Mouse (Mus musculus) heart, postnatal 0 days (tissue): ENCODE results near the gene Pcnx. TPM values are rescaled to one million over a fixed set of nuclear protein-coding genes. Genes with fewer than 3 reads are reported as not detected.

Experiments used
- ATAC-seq: fragments of 200-750 bp; cut with Nextera tagmentation; 2 replicates; pipeline ENCODE4 v1.8.0; 2017; ENCODE audit warnings: low read depth, moderate number of reproducible peaks, moderate library complexity; ENCODE audit not compliant: insufficient read depth
- DNase-seq: peaks from one replicate; pipeline ENCODE4 v3.0.0-alpha.2; 2016; ENCODE audit warnings: low spot score
- H3K27ac ChIP-seq: fragments of 300-500 bp; sonication (generic); 2 replicates; pipeline ENCODE4 v1.5.1; 2014; ENCODE audit warnings: low read depth, mild to moderate bottlenecking
- H3K27me3 ChIP-seq: fragments of 300-500 bp; sonication (generic); 2 replicates; pipeline ENCODE4 v1.6.1; 2014; ENCODE audit warnings: low read length, mixed read lengths; ENCODE audit not compliant: control insufficient read depth, insufficient read depth
- H3K36me3 ChIP-seq: fragments of 300-500 bp; sonication (generic); replicated peaks from 2 replicates; pipeline ENCODE4 v1.6.1; 2014; ENCODE audit warnings: low read length, mixed read lengths; ENCODE audit not compliant: control insufficient read depth, insufficient read depth
- H3K4me1 ChIP-seq: fragments of 300-500 bp; sonication (generic); 2 replicates; pipeline ENCODE4 v1.6.1; 2014; ENCODE audit warnings: antibody characterized with exemption; ENCODE audit not compliant: control insufficient read depth, insufficient read depth
- H3K4me2 ChIP-seq: fragments of 300-500 bp; sonication (generic); 2 replicates; pipeline ENCODE4 v1.6.1; 2014; ENCODE audit warnings: low read depth, mild to moderate bottlenecking, low read length, moderate library complexity
- H3K4me3 ChIP-seq: fragments of 300-500 bp; sonication (generic); 2 replicates; pipeline ENCODE4 v1.5.1; 2014; ENCODE audit warnings: low read depth, low read length
- H3K9ac ChIP-seq: fragments of 300-500 bp; sonication (generic); replicated peaks from 2 replicates; pipeline ENCODE4 v1.6.1; 2014; ENCODE audit warnings: low read depth, low read length, mixed read lengths
- H3K9me3 ChIP-seq: fragments of 300-500 bp; sonication (generic); replicated peaks from 2 replicates; pipeline ENCODE4 v1.6.1; 2016; ENCODE audit warnings: low read length; ENCODE audit not compliant: control insufficient read depth
- CTCF ChIP-seq: IDR thresholded peaks from 2 replicates; pipeline ENCODE4 v1.5.1; 2016; ENCODE audit warnings: antibody characterized with exemption, control low read depth, low read depth
- EP300 ChIP-seq: IDR thresholded peaks from 2 replicates; pipeline ENCODE4 v1.6.1; 2016; ENCODE audit warnings: antibody characterized with exemption, low read depth
- WGBS: fragments of 180-500 bp; shearing (Covaris S2); extraction: QIAGEN DNeasy Blood & Tissue Kit; methylation state at CpG from one replicate; pipeline ENCODE4 v1.1.7; 2014; 5-methylcytosine and 5-hydroxymethylcytosine counted together
- polyA plus RNA-seq: library from polyadenylated mRNA; unstranded; fragments of >200 nt; fragmentation: Nextera tagmentation; extraction: Ambion mirVana; gene quantifications from 2 replicates; pipeline ENCODE4 v1.2.1, GENCODE M21; 2015
- total RNA-seq: library from RNA; depleted of rRNA; stranded (reverse); fragments of >200 nt; gene quantifications from 2 replicates; pipeline ENCODE4 v1.2.3, GENCODE M21; 2014; ENCODE audit warnings: low replicate concordance

The Pcnx gene
- total and polyA plus RNA-seq, 2 experiments from 2014 or later: 9.3 to 37.4 TPM

DNA sequence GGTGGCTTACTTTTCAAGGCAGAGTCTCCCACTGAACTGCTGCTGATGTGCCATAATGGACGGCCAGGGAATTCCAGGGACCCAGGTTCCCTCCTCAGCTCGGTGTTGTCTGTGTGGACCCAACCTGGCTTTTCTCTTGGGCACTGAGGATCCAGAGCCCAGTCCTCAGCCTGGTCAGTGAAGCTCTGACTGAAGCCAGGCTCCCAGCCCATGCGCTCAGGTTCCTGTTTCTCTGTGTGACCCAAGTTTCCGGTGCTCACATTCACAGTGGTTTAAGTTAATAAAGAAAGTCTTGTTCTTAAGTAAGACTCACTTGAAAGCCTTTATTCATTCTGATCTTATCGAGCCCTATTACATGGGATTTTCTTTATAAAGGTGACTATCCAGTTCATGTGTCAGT, 74.7 kb downstream of the Pcnx start:
- H3K4me1 ChIP-seq: peaks cover 4% of the 10 kb centered on the region
- WGBS: 89% methylated on average over 5 of the region's 5 CpGs
- no peaks in the 10 kb centered on the region for H3K9me3 ChIP-seq
- H3K4me2 ChIP-seq: no peak overlapping the region
- H3K27me3 ChIP-seq: no peaks in the 10 kb centered on the region
- no peak for ATAC-seq
- no peak for TF ChIP-seq EP300
- no peak for TF ChIP-seq CTCF
- peaks cover 14% of the 10 kb centered on the region for H3K36me3 ChIP-seq
- H3K9ac ChIP-seq: no peak overlapping the region
- H3K4me3 ChIP-seq: no peak overlapping the region
- no peak for DNase-seq
- no peak overlapping the region for H3K27ac ChIP-seq

DNA sequence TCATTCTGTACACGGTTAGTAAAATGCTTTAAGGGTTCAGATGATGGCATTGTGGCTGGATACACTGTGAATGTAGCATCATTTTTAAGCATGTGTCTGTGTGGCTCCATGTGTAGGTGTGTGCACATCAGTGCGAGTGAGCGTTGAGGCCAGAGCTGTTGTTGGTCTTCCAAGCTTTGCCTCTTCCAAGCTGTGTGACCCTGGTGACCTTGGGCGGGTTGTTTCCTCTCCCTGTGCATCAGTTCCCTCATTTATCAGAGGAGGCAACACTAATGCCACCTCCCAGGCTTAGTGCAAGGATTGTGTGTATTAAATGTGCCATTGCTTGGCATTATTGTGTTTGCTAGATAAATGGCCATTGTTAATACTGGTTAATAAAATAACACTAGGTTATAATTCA, 76.2 kb downstream of the Pcnx start:
- ATAC-seq: no peak
- no peak overlapping the region for H3K4me3 ChIP-seq
- H3K4me1 ChIP-seq: peaks cover 4% of the 10 kb centered on the region
- H3K9ac ChIP-seq: no peak overlapping the region
- no peak overlapping the region for H3K27ac ChIP-seq
- peaks cover 19% of the 10 kb centered on the region for H3K36me3 ChIP-seq
- no peaks in the 10 kb centered on the region for H3K27me3 ChIP-seq
- TF ChIP-seq EP300: no peak
- TF ChIP-seq CTCF: no peak
- no peaks in the 10 kb centered on the region for H3K9me3 ChIP-seq
- H3K4me2 ChIP-seq: no peak overlapping the region
- WGBS: 64% methylated on average over 4 of the region's 4 CpGs
- DNase-seq: no peak

DNA sequence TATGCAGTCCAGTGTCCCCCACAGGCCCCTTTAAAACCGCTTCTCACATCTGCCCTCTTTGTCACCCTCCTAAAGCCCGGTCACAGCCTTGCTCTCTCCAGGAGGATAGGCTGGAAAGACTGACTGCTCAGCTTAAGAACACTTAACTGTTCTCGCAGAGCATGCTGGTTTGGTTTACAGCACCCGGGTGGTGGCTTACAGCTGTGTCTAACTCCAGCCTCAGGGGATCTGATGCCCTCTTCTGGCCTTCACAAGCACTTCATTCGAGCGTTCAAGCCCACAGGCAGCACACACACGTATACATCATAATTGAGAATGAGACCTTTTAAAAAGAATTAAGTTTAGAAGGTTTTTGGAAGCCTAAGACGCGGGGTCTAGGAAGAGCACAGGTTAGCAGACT, 81.4 kb downstream of the Pcnx start:
- H3K27me3 ChIP-seq: no peaks in the 10 kb centered on the region
- no peaks in the 10 kb centered on the region for H3K9me3 ChIP-seq
- TF ChIP-seq CTCF (0 out of 2 replicates have a peak, but pooled peaks have one; percentile 7), EP300 (no peak)
- WGBS: 85% methylated on average over 9 of the region's 9 CpGs
- H3K4me3 ChIP-seq: no peak overlapping the region
- no peak for DNase-seq
- H3K4me1 ChIP-seq: peaks cover under 1% of the 10 kb centered on the region; the same call in 1 of the 2 replicates
- H3K27ac ChIP-seq: no peak overlapping the region
- H3K36me3 ChIP-seq: peaks cover 12% of the 10 kb centered on the region
- H3K4me2 ChIP-seq: no peak overlapping the region
- H3K9ac ChIP-seq: no peak overlapping the region
- no peak for ATAC-seq

DNA sequence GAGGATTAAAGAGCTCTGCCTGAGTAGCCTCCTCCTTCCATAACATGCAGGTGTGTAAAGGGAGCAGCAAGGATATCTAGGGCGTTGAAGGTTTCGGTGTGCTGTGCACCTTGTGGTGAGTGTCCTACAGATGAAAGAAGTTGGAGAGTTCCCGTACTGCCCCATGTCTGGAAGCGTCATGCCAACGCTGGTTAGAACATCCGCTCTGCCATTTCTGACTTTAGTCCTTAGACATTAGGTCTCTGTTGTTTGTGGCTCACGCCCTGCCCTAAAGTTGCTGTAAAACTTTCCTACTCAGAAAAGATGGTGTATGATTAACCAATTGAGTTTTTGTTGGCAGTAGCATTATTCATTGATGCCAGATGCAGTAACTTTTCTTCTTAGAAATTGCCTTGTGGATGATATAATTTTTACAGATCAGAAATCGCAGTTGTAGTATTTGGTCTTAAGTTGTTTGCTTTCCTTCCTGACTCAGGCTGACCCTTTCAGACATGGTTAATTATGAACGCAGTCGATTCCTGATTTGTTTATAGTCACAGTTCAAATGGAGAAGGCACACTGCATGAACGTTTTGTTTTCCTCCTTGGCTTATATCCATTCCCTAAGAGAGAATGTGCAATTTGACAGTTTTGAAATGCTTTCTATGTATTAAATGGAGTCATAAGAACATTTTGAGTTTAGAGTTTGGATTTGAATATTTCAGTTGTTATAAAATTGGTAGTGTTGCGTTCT, 83.7 kb downstream of the Pcnx start:
- H3K27ac ChIP-seq: no peak overlapping the region

DNA sequence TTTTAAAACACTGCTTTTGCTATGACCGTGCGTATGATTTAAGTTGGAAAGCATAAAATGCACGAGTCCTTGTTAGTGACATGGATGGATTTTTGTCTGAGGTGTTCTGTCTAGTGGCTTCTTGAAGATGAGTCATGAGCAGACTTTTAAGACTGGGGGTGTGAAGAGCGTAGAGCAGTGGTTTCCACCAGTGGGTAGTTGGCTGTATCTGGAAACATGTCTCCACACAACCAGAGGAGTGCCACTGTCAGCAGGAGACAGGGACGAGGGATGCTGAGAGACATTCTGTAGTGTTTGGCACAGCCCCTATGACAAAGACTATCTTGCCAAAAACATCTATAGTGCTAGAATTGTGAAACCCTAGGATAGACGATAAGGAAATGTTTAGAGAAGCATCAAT, 89.2 kb downstream of the Pcnx start:
- DNase-seq (no peak), ATAC-seq (no peak)
- Histone ChIP-seq H3K4me2 (no peak overlapping the region), H3K36me3 (peaks cover 43% of the 10 kb centered on the region), H3K27ac (no peak overlapping the region), H3K4me3 (no peak overlapping the region), H3K9me3 (no peaks in the 10 kb centered on the region), H3K4me1 (no peaks in the 10 kb centered on the region), H3K27me3 (no peaks in the 10 kb centered on the region), H3K9ac (no peak overlapping the region)
- 88% methylated on average over 6 of the region's 6 CpGs for WGBS
- no peak for TF ChIP-seq CTCF
- no peak for TF ChIP-seq EP300

More for the DNA sequence above, 83.7 kb downstream of the Pcnx start:
- TF ChIP-seq CTCF (no peak), EP300 (no peak)
- WGBS: 74% methylated on average over 12 of the region's 12 CpGs
- no peaks in the 10 kb centered on the region for H3K4me1 ChIP-seq
- peaks cover 16% of the 10 kb centered on the region for H3K36me3 ChIP-seq
- no peak for DNase-seq
- no peaks in the 10 kb centered on the region for H3K9me3 ChIP-seq
- no peak overlapping the region for H3K9ac ChIP-seq
- H3K4me2 ChIP-seq: no peak overlapping the region
- no peaks in the 10 kb centered on the region for H3K27me3 ChIP-seq
- no peak overlapping the region for H3K4me3 ChIP-seq
- no peak for ATAC-seq

DNA sequence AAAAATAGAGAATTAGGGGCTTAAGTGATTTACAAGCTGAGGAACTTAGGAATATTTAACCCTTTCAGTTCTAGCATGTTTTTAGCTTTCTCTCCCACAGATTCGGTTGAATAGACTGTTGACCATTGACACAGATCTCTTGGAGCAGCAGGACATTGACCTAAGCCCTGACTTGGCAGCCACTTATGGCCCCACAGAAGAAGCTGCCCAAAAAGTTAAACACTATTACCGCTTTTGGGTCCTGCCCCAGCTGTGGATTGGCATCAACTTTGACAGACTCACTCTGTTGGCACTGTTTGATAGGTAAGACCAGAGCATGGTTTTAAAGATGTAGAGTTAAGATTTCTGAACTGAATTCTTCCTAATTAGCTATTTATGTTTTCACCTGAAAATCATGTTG, 90.2 kb downstream of the Pcnx start:
- Histone ChIP-seq H3K4me3 (no peak overlapping the region), H3K4me2 (no peak overlapping the region), H3K9me3 (no peaks in the 10 kb centered on the region), H3K36me3 (peaks cover 49% of the 10 kb centered on the region), H3K27me3 (no peaks in the 10 kb centered on the region), H3K9ac (no peak overlapping the region), H3K27ac (no peak overlapping the region), H3K4me1 (no peaks in the 10 kb centered on the region)
- WGBS: 91% methylated on average over 2 of the region's 2 CpGs
- ATAC-seq (no peak), DNase-seq (no peak)
- no peak for TF ChIP-seq CTCF
- no peak for TF ChIP-seq EP300
